Mouse (Mus musculus) liver, adult 2 months (tissue): ENCODE measurements around the gene Xxylt1.

ENCODE experiments used
- CTCF ChIP-seq: fragments of 200-500 bp; IDR thresholded peaks from 2 replicates; pipeline ENCODE4 v1.5.1; 2011; ENCODE audit warnings: low read depth, low read length, control low read depth
- POLR2A ChIP-seq: fragments of 200-500 bp; IDR thresholded peaks from 2 replicates; pipeline ENCODE4 v1.6.1; 2011; ENCODE audit warnings: low read length, control low read depth; ENCODE audit not compliant: insufficient read depth; ENCODE audit errors: extremely low read depth

DNA sequence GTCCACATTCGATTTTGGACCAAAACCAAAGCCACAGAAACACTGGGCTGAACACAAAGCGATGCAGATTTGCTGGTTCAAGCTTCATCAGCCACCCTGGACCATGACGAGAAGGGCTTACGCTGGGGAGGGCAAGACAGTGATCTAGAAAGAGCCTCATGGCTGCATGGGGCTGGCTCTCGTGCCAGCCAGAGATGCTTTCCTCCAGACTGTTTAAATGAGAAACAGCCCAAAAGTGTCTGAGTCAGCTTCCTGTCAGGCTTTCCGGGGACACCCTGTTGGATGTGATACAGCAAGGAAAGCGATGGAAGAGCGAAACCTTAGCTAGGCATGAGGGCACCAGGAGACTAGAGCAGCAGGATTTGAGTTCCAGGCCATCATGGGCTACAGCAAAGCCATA is 4.8 kb downstream of the Xxylt1 start:
- no peak for TF ChIP-seq POLR2A
- TF ChIP-seq CTCF: no peak
